Mouse (Mus musculus) embryonic fibroblast, embryonic 13.5 days (primary cell): ENCODE data around the gene Repin1.

Experiments
- CTCF ChIP-seq: IDR thresholded peaks from 2 replicates; pipeline ENCODE4 v1.5.1; 2011; ENCODE audit warnings: mild to moderate bottlenecking, control low read depth, low read length, moderate library complexity, borderline replicate concordance; ENCODE audit not compliant: insufficient read depth
- POLR2A ChIP-seq: IDR thresholded peaks from 2 replicates; pipeline ENCODE4 v1.6.1; 2011; ENCODE audit warnings: low read depth, mild to moderate bottlenecking, control low read depth, low read length, moderate library complexity

DNA sequence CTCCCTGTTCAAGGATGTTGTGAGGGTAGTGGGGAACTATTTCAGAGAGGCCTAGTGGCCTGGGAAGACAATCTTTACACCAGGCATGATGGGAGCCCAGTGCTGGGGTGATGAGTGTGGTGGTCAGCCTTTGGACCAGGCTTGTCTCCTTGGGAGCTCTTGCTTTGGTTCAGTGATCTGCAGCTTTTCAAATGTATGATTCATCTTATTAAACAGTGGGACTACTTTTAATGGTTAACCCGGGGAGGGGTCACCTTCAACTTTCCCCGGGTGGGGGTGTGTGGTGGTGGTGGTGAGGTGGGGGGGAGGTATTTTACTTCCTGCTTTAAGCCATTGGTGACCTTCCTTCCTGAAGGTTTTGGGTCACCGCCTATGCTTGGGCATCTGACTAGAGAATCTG is 34.7 kb downstream of the Repin1 start:
- no peak for TF ChIP-seq POLR2A
- no peak for TF ChIP-seq CTCF
